Mouse (Mus musculus) liver, embryonic 11.5 days (tissue): Measurements from ENCODE around the gene Gm12185. TPM values are rescaled to one million over a fixed set of nuclear protein-coding genes. Genes with fewer than 3 reads are reported as not detected.

Experiments used
- ATAC-seq: fragments of 200-750 bp; cut with Nextera tagmentation; replicated peaks from 2 replicates; pipeline ENCODE4 v1.8.0; 2017; ENCODE audit warnings: moderate number of reproducible peaks, mild to moderate bottlenecking, moderate TSS enrichment, moderate library complexity; ENCODE audit not compliant: low FRiP score
- DNase-seq: peaks from one replicate; pipeline ENCODE4 v3.0.0-alpha.2; 2017; ENCODE audit warnings: low spot score
- H3K27ac ChIP-seq: fragments of 300-500 bp; sonication (generic); 2 replicates; pipeline ENCODE4 v1.5.1; 2014; ENCODE audit warnings: mild to moderate bottlenecking, low read depth, low read length, control low read depth
- H3K27me3 ChIP-seq: fragments of 300-500 bp; sonication (generic); replicated peaks from 2 replicates; pipeline ENCODE4 v1.6.1; 2014; ENCODE audit warnings: low read length, mixed read lengths; ENCODE audit not compliant: control insufficient read depth, insufficient read depth
- H3K36me3 ChIP-seq: fragments of 300-500 bp; sonication (generic); 2 replicates; pipeline ENCODE4 v1.6.1; 2014; ENCODE audit warnings: mild to moderate bottlenecking, low read length, moderate library complexity, mixed read lengths; ENCODE audit not compliant: control insufficient read depth, insufficient read depth
- H3K4me1 ChIP-seq: fragments of 300-500 bp; sonication (generic); replicated peaks from 2 replicates; pipeline ENCODE4 v1.6.1; 2014; ENCODE audit warnings: low read length, mixed read lengths; ENCODE audit not compliant: control insufficient read depth, insufficient read depth
- H3K4me2 ChIP-seq: fragments of 300-500 bp; sonication (generic); 2 replicates; pipeline ENCODE4 v1.6.1; 2014; ENCODE audit warnings: mild to moderate bottlenecking, control low read depth, moderate library complexity
- H3K4me3 ChIP-seq: fragments of 300-500 bp; sonication (generic); 2 replicates; pipeline ENCODE4 v1.5.1; 2014; ENCODE audit warnings: low read depth, low read length, control low read depth
- H3K9ac ChIP-seq: fragments of 300-500 bp; sonication (generic); 2 replicates; pipeline ENCODE4 v1.6.1; 2014; ENCODE audit warnings: low read depth, low read length, control low read depth
- H3K9me3 ChIP-seq: fragments of 300-500 bp; sonication (generic); 2 replicates; pipeline ENCODE4 v1.6.1; 2016; ENCODE audit warnings: low read length, inconsistent platforms, mixed read lengths; ENCODE audit not compliant: control insufficient read depth
- WGBS: fragments of 180-500 bp; shearing (Covaris S2); extraction: QIAGEN DNeasy Blood & Tissue Kit; methylation state at CpG from one replicate; pipeline ENCODE4 v1.1.7; 2014; 5-methylcytosine and 5-hydroxymethylcytosine counted together
- polyA plus RNA-seq: library from polyadenylated mRNA; unstranded; fragments of >200 nt; fragmentation: Nextera tagmentation; extraction: Ambion mirVana; gene quantifications from 2 replicates; pipeline ENCODE4 v1.2.1, GENCODE M21; 2014

Gm12185 gene
- polyA plus RNA-seq, 1 experiment from 2014 or later = not detected

- H3K9ac ChIP-seq = peak overlapping the region; percentile 82
- ATAC-seq (no peak), DNase-seq (no peak)
- H3K4me3 ChIP-seq = peak overlapping the region; percentile 58
- H3K4me2 ChIP-seq = peak overlapping the region; percentile 88
- H3K27ac ChIP-seq = peak overlapping the region; percentile 86
- H3K9me3 ChIP-seq = no peaks in the 10 kb centered on the region
- WGBS = 8% methylated on average over 17 of the region's 17 CpGs
- peaks cover 47% of the 10 kb centered on the region for H3K4me1 ChIP-seq
- H3K27me3 ChIP-seq = no peaks in the 10 kb centered on the region
- H3K36me3 ChIP-seq = no peaks in the 10 kb centered on the region
Measured at GRCm38 (mm10) chr11:48871817-48872541, 120.0 kb downstream of the Gm12185 start.

GRCm38 (mm10) chr11:48871201-48871772 lies 120.7 kb downstream of the Gm12185 start, which contains the start of gene Irgm1:
Irgm1 (minus strand) TSS chr11:48871683.
- no peaks in the 10 kb centered on the region for H3K27me3 ChIP-seq
- peak within 1 kb of the TSS; percentile 58 for H3K4me3 ChIP-seq
- 1% methylated on average over 19 of the region's 19 CpGs for WGBS
- H3K27ac ChIP-seq = peak within 1 kb of the TSS; percentile 86
- peak within 1 kb of the TSS; percentile 82 for H3K9ac ChIP-seq
- ATAC-seq (peak; percentile 35), DNase-seq (peak; percentile 76)
- H3K36me3 ChIP-seq = peaks cover 2% of the 10 kb centered on the region; the same call in 1 of the 2 replicates
- no peaks in the 10 kb centered on the region for H3K9me3 ChIP-seq
- H3K4me2 ChIP-seq = peak within 1 kb of the TSS; percentile 88
- H3K4me1 ChIP-seq = peaks cover 47% of the 10 kb centered on the region

- Histone ChIP-seq H3K4me1 (peaks cover 47% of the 10 kb centered on the region), H3K4me2 (peak overlapping the region; percentile 88), H3K27ac (peak overlapping the region; percentile 86), H3K4me3 (peak overlapping the region; percentile 58), H3K27me3 (no peaks in the 10 kb centered on the region), H3K9me3 (no peaks in the 10 kb centered on the region), H3K9ac (peak overlapping the region; percentile 82), H3K36me3 (peaks cover 2% of the 10 kb centered on the region; the same call in 1 of the 2 replicates)
- 20% methylated on average over 7 of the region's 7 CpGs for WGBS
- DNase-seq (no peak), ATAC-seq (peak; percentile 37)
Measured at GRCm38 (mm10) chr11:48870781-48871180, 121.2 kb downstream of the Gm12185 start.

GRCm38 (mm10) chr11:48869380-48870110 lies 122.5 kb downstream of the Gm12185 start:
- WGBS = 56% methylated on average over 7 of the region's 7 CpGs
- H3K4me1 ChIP-seq = peaks cover 47% of the 10 kb centered on the region
- peak overlapping the region; percentile 88 for H3K4me2 ChIP-seq
- ATAC-seq = no peak
- peaks cover 2% of the 10 kb centered on the region; the same call in 1 of the 2 replicates for H3K36me3 ChIP-seq
- peak overlapping the region; percentile 82 for H3K9ac ChIP-seq
- no peaks in the 10 kb centered on the region for H3K9me3 ChIP-seq
- DNase-seq = no peak
- H3K27ac ChIP-seq = peak overlapping the region; percentile 44
- H3K4me3 ChIP-seq = peak overlapping the region; percentile 58
- no peaks in the 10 kb centered on the region for H3K27me3 ChIP-seq

- Histone ChIP-seq H3K36me3 (peaks cover 2% of the 10 kb centered on the region; the same call in 1 of the 2 replicates), H3K9ac (no peak overlapping the region), H3K9me3 (no peaks in the 10 kb centered on the region), H3K27ac (no peak overlapping the region), H3K4me2 (no peak overlapping the region), H3K27me3 (no peaks in the 10 kb centered on the region), H3K4me1 (peaks cover 18% of the 10 kb centered on the region), H3K4me3 (no peak overlapping the region)
- WGBS = 94% methylated on average over 9 of the region's 9 CpGs
- no peak for DNase-seq
- ATAC-seq = no peak
Measured at GRCm38 (mm10) chr11:48866481-48866880, 125.5 kb downstream of the Gm12185 start.

- ATAC-seq (no peak), DNase-seq (no peak)
Measured at GRCm38 (mm10) chr11:48863808-48864207, 128.2 kb downstream of the Gm12185 start.

GRCm38 (mm10) chr11:48862784-48863319 lies 129.2 kb downstream of the Gm12185 start:
- peaks cover 2% of the 10 kb centered on the region; the same call in 1 of the 2 replicates for H3K36me3 ChIP-seq
- peaks cover 6% of the 10 kb centered on the region; the same call in 1 of the 2 replicates for H3K4me1 ChIP-seq
- no peak overlapping the region for H3K27ac ChIP-seq
- 0 out of 2 replicates have a peak, but pooled peaks cover 3% of the 10 kb centered on the region for H3K27me3 ChIP-seq
- no peak for ATAC-seq
- 76% methylated on average over 1 of the region's 1 CpGs for WGBS
- no peak overlapping the region for H3K4me3 ChIP-seq
- H3K9me3 ChIP-seq = no peaks in the 10 kb centered on the region
- H3K4me2 ChIP-seq = no peak overlapping the region
- DNase-seq = no peak
- no peak overlapping the region for H3K9ac ChIP-seq

More at GRCm38 (mm10) chr11:48863808-48864207, 128.2 kb downstream of the Gm12185 start:
- no peak overlapping the region for H3K4me2 ChIP-seq
- H3K9me3 ChIP-seq = no peaks in the 10 kb centered on the region
- H3K36me3 ChIP-seq = peaks cover 2% of the 10 kb centered on the region; the same call in 1 of the 2 replicates
- H3K4me3 ChIP-seq = no peak overlapping the region
- WGBS = 74% methylated on average over 3 of the region's 3 CpGs
- H3K27ac ChIP-seq = no peak overlapping the region
- peaks cover 4% of the 10 kb centered on the region; the same call in 1 of the 2 replicates for H3K4me1 ChIP-seq
- H3K27me3 ChIP-seq = 0 out of 2 replicates have a peak, but pooled peaks cover 3% of the 10 kb centered on the region
- no peak overlapping the region for H3K9ac ChIP-seq

- ATAC-seq = no peak
- Histone ChIP-seq H3K27me3 (0 out of 2 replicates have a peak, but pooled peaks cover 3% of the 10 kb centered on the region), H3K27ac (no peak overlapping the region), H3K36me3 (no peaks in the 10 kb centered on the region), H3K4me1 (peaks cover 13% of the 10 kb centered on the region; the same call in 1 of the 2 replicates), H3K9ac (no peak overlapping the region), H3K4me3 (no peak overlapping the region), H3K4me2 (peak overlapping the region; percentile 95), H3K9me3 (no peaks in the 10 kb centered on the region)
- WGBS = under 1% methylated on average over 6 of the region's 6 CpGs
- DNase-seq = no peak
Measured at GRCm38 (mm10) chr11:48859014-48859413, 133.0 kb downstream of the Gm12185 start.
